Mouse (Mus musculus) limb, embryonic 11.5 days (tissue): ENCODE data around the gene Myd88. TPM values are rescaled to one million over a fixed set of nuclear protein-coding genes. Genes with fewer than 3 reads are reported as not detected.

Experiments used
- ATAC-seq: fragments of 200-750 bp; cut with Nextera tagmentation; 2 replicates; pipeline ENCODE4 v1.8.0; 2017; ENCODE audit warnings: low read depth; ENCODE audit not compliant: insufficient number of reproducible peaks, low FRiP score, low TSS enrichment
- DNase-seq: peaks from one replicate; pipeline ENCODE4 v3.0.0-alpha.2; 2015; ENCODE audit warnings: low spot score
- H3K27ac ChIP-seq: fragments of 300-500 bp; sonication (generic); replicated peaks from 2 replicates; pipeline ENCODE4 v1.5.1; 2014; ENCODE audit warnings: low read depth, mild to moderate bottlenecking, low read length
- H3K27me3 ChIP-seq: fragments of 300-500 bp; sonication (generic); 2 replicates; pipeline ENCODE4 v1.6.1; 2014; ENCODE audit warnings: mild to moderate bottlenecking, low read length, mixed read lengths; ENCODE audit not compliant: control insufficient read depth, insufficient read depth
- H3K36me3 ChIP-seq: fragments of 300-500 bp; sonication (generic); 2 replicates; pipeline ENCODE4 v1.6.1; 2014; ENCODE audit warnings: mild to moderate bottlenecking, low read length, moderate library complexity, mixed read lengths; ENCODE audit not compliant: control insufficient read depth, insufficient read depth
- H3K4me1 ChIP-seq: fragments of 300-500 bp; sonication (generic); 2 replicates; pipeline ENCODE4 v1.6.1; 2014; ENCODE audit warnings: low read length, mixed read lengths; ENCODE audit not compliant: control insufficient read depth, insufficient read depth
- H3K4me2 ChIP-seq: fragments of 300-500 bp; sonication (generic); 2 replicates; pipeline ENCODE4 v1.6.1; 2014; ENCODE audit warnings: low read depth, mild to moderate bottlenecking, moderate library complexity; ENCODE audit not compliant: severe bottlenecking
- H3K4me3 ChIP-seq: fragments of 300-500 bp; sonication (generic); 2 replicates; pipeline ENCODE4 v1.5.1; 2014; ENCODE audit warnings: low read depth, low read length
- H3K9ac ChIP-seq: fragments of 300-500 bp; sonication (generic); 2 replicates; pipeline ENCODE4 v1.6.1; 2014; ENCODE audit warnings: mild to moderate bottlenecking, low read length
- H3K9me3 ChIP-seq: fragments of 300-500 bp; sonication (generic); 2 replicates; pipeline ENCODE4 v1.6.1; 2016; ENCODE audit warnings: low read length; ENCODE audit not compliant: control insufficient read depth
- WGBS: fragments of 180-500 bp; shearing (Covaris S2); extraction: QIAGEN DNeasy Blood & Tissue Kit; methylation state at CpG from one replicate; pipeline ENCODE4 v1.1.7; 2014; 5-methylcytosine and 5-hydroxymethylcytosine counted together
- polyA plus RNA-seq: library from polyadenylated mRNA; unstranded; fragments of >200 nt; fragmentation: Nextera tagmentation; extraction: Ambion mirVana; gene quantifications from 2 replicates; pipeline ENCODE4 v1.2.1, GENCODE M21; 2014

Gene Myd88
- polyA plus RNA-seq, 1 experiment from 2014 or later: 10.6 TPM

GRCm38 (mm10) chr9:119305863-119306262, 35.3 kb downstream of the Myd88 start:
- no peaks in the 10 kb centered on the region; the same call in 1 of the 2 replicates for H3K36me3 ChIP-seq
- no peak overlapping the region for H3K4me3 ChIP-seq
- no peak overlapping the region for H3K4me2 ChIP-seq
- ATAC-seq (no peak), DNase-seq (no peak)
- no peaks in the 10 kb centered on the region for H3K9me3 ChIP-seq
- no peak overlapping the region for H3K27ac ChIP-seq
- H3K27me3 ChIP-seq: no peaks in the 10 kb centered on the region
- H3K4me1 ChIP-seq: no peaks in the 10 kb centered on the region
- 93% methylated on average over 7 of the region's 7 CpGs for WGBS
- no peak overlapping the region for H3K9ac ChIP-seq

- no peak for DNase-seq
- WGBS: 82% methylated on average over 3 of the region's 3 CpGs
- no peak for ATAC-seq
These were observed 42.6 kb downstream of the Myd88 start for GRCm38 (mm10) chr9:119298563-119298962.

GRCm38 (mm10) chr9:119297696-119298095, 43.5 kb downstream of the Myd88 start:
- 89% methylated on average over 6 of the region's 6 CpGs for WGBS
- Histone ChIP-seq H3K9ac (no peak overlapping the region), H3K4me3 (no peak overlapping the region)

More at GRCm38 (mm10) chr9:119298563-119298962, 42.6 kb downstream of the Myd88 start:
- Histone ChIP-seq H3K36me3 (no peaks in the 10 kb centered on the region; the same call in 1 of the 2 replicates), H3K27ac (no peak overlapping the region), H3K4me3 (no peak overlapping the region), H3K4me2 (no peak overlapping the region), H3K27me3 (no peaks in the 10 kb centered on the region), H3K9me3 (no peaks in the 10 kb centered on the region), H3K4me1 (no peaks in the 10 kb centered on the region), H3K9ac (no peak overlapping the region)

GRCm38 (mm10) chr9:119290791-119291190, 50.4 kb downstream of the Myd88 start:
- ATAC-seq (no peak), DNase-seq (no peak)
- Histone ChIP-seq H3K4me2 (no peak overlapping the region), H3K27me3 (no peaks in the 10 kb centered on the region), H3K27ac (no peak overlapping the region), H3K4me1 (no peaks in the 10 kb centered on the region), H3K36me3 (no peaks in the 10 kb centered on the region), H3K4me3 (no peak overlapping the region), H3K9me3 (no peaks in the 10 kb centered on the region), H3K9ac (no peak overlapping the region)
- 88% methylated on average over 3 of the region's 3 CpGs for WGBS

More at GRCm38 (mm10) chr9:119297696-119298095, 43.5 kb downstream of the Myd88 start:
- ATAC-seq (no peak), DNase-seq (no peak)
- Histone ChIP-seq H3K36me3 (no peaks in the 10 kb centered on the region; the same call in 1 of the 2 replicates), H3K4me1 (no peaks in the 10 kb centered on the region), H3K4me2 (no peak overlapping the region), H3K9me3 (no peaks in the 10 kb centered on the region), H3K27ac (no peak overlapping the region), H3K27me3 (no peaks in the 10 kb centered on the region)

Other genes with a start within 250 kb of the Myd88 start
- gene Plcd1, start 247.9 kb downstream of the Myd88 start, polyA plus RNA-seq: 18.8 and 22.0 TPM in 2 replicates
- gene Dlec1, start 238.9 kb downstream of the Myd88 start, polyA plus RNA-seq: 1.2 and 2.1 TPM in 2 replicates
- gene Acaa1b, start 184.3 kb downstream of the Myd88 start, polyA plus RNA-seq: 0.92 and 1.4 TPM in 2 replicates
- not detected in 2 replicates for gene Gm47289, start 182.2 kb downstream of the Myd88 start, polyA plus RNA-seq
- gene Slc22a13, start 132.3 kb downstream of the Myd88 start, polyA plus RNA-seq: not detected in 2 replicates
- gene Oxsr1, start 19.0 kb downstream of the Myd88 start, polyA plus RNA-seq: 13.5 and 15.0 TPM in 2 replicates
- gene Acaa1a, start 1.7 kb downstream of the Myd88 start, polyA plus RNA-seq: 61.0 and 61.2 TPM in 2 replicates
- 12.7 and 13.2 TPM in 2 replicates for gene Xylb, start 16.0 kb upstream of the Myd88 start, polyA plus RNA-seq
- not detected in 2 replicates for gene Slc22a14, start 24.1 kb upstream of the Myd88 start, polyA plus RNA-seq
- gene Acvr2b, start 60.7 kb upstream of the Myd88 start, polyA plus RNA-seq: 62.0 and 82.3 TPM in 2 replicates
- gene Exog, start 103.5 kb upstream of the Myd88 start, polyA plus RNA-seq: 49.2 and 54.4 TPM in 2 replicates
- 0.04 TPM in 1 of 2 replicates, not detected in the other for gene Scn5a, start 237.6 kb upstream of the Myd88 start, polyA plus RNA-seq